10 mouse cellular contexts compared by ENCODE assay signal in the genomic region with DNA sequence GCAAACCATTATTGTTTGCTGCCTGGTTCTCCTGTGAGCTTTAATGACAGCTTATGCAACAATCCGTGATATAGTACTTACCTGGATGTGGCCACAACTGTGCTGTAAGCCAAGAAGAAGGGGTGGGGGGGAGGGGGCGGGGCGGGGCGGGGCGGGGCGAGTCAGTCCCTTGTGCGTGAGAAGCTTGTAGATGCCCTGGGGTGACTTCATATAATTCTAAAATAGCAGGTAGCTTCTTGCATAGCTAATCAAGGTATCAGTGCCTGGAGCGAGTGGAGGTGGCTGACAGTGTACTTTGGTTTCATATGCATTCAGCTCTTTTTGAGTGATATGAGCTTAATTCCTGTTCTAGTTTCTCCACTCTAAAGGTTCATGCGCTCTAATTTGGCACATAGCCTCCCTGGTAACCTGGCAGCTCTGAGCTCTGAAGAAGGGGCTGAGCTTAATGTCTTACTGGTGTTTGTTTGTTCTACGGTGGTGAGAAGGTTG.
DNase-seq lines count a peak whose midpoint lies in the region; ATAC-seq and TF ChIP-seq lines count a peak whose summit lies in the region.
"Had no signal": no experiment of that assay in that cellular context is flagged by ENCODE, and none has a peak within 500 bp of the region (broad histone marks: within the 10 kb centered on the region; RNA-seq: fewer than 3 reads in every experiment).

No protein-coding gene starts in this region.

- no peak for TF ChIP-seq CTCF in lung, embryonic 14.5 days (IDR thresholded peaks at IDR 0.05; ENCODE audit: low read depth)

- H3K36me3 ChIP-seq in kidney, embryonic 15.5 days: no peaks in the 10 kb centered on the region
- no peaks in the 10 kb centered on the region for H3K36me3 ChIP-seq in embryonic facial prominence, embryonic 11.5 days (replicated peaks; ENCODE audit: control insufficient read depth, insufficient read depth, low read depth, low read length)
- no peaks in the 10 kb centered on the region for H3K36me3 ChIP-seq in lung, embryonic 14.5 days (ENCODE audit: insufficient read depth)
- H3K36me3 ChIP-seq: neural tube, embryonic 12.5 days had no signal

- H3K9me3 ChIP-seq in kidney, embryonic 15.5 days (replicated peaks): no peaks in the 10 kb centered on the region
- H3K9me3 ChIP-seq in embryonic facial prominence, embryonic 11.5 days (replicated peaks; ENCODE audit: control insufficient read depth, low read length): no peaks in the 10 kb centered on the region
- no peaks in the 10 kb centered on the region for H3K9me3 ChIP-seq in lung, embryonic 14.5 days (ENCODE audit: low read depth, low read length)
- H3K9me3 ChIP-seq: neural tube, embryonic 12.5 days had no signal

- no peaks in the 10 kb centered on the region for H3K27me3 ChIP-seq in kidney, embryonic 15.5 days
- no peaks in the 10 kb centered on the region for H3K27me3 ChIP-seq in embryonic facial prominence, embryonic 11.5 days (ENCODE audit: control insufficient read depth, insufficient read depth, low read length)
- no peaks in the 10 kb centered on the region for H3K27me3 ChIP-seq in lung, embryonic 14.5 days (ENCODE audit: insufficient read depth, low read length)
- H3K27me3 ChIP-seq: neural tube, embryonic 12.5 days had no signal

- ATAC-seq in kidney, embryonic 15.5 days (replicated peaks; ENCODE audit: low FRiP score): peak; percentile 44
- 0 out of 2 replicates have a peak, but pooled peaks have one; percentile 52 for ATAC-seq in embryonic facial prominence, embryonic 11.5 days (replicated peaks; ENCODE audit: insufficient number of reproducible peaks, low FRiP score, low TSS enrichment, low read depth)
- no peak; the same call in 1 of the 2 replicates for ATAC-seq in lung, embryonic 14.5 days (ENCODE audit: insufficient read depth)

- no peak for DNase-seq in kidney, postnatal 4 days
- peak; percentile 66 for DNase-seq in brain, adult 2 months (ENCODE audit: low read depth, low spot score)
- peak; percentile 26 for DNase-seq in embryonic facial prominence, embryonic 11.5 days (ENCODE audit: low spot score)
- DNase-seq in lung, embryonic 14.5 days: peak; percentile 24
- DNase-seq in cerebellum, adult 9-10 months: no peak
- no peak for DNase-seq in cerebellum, postnatal 25 days
- DNase-seq: cerebellum, adult 11-12 months; liver had no signal

- H3K4me3 ChIP-seq in kidney, embryonic 15.5 days (replicated peaks): peak overlapping the region; percentile 32; the same call in 1 of the 2 replicates
- no peak overlapping the region for H3K4me3 ChIP-seq in embryonic facial prominence, embryonic 11.5 days (ENCODE audit: low read depth, low read length)
- H3K4me3 ChIP-seq in lung, embryonic 14.5 days (ENCODE audit: low read depth, low read length): no peak overlapping the region
- H3K4me3 ChIP-seq: neural tube, embryonic 12.5 days had no signal

- WGBS in kidney, embryonic 15.5 days: 25% methylated on average over 10 of the region's 10 CpGs
- whole genome bisulfite sequencing in embryonic facial prominence, embryonic 11.5 days: 23% methylated on average over 10 of the region's 10 CpGs
- WGBS in lung, embryonic 14.5 days: 17% methylated on average over 9 of the region's 10 CpGs

- H3K9ac ChIP-seq in kidney, embryonic 15.5 days: no peak overlapping the region
- no peak overlapping the region for H3K9ac ChIP-seq in embryonic facial prominence, embryonic 11.5 days (replicated peaks; ENCODE audit: low read length)
- no peak overlapping the region for H3K9ac ChIP-seq in lung, embryonic 14.5 days
- H3K9ac ChIP-seq: neural tube, embryonic 12.5 days had no signal

- H3K4me1 ChIP-seq in kidney, embryonic 15.5 days: peaks cover 16% of the 10 kb centered on the region; the same call in 1 of the 2 replicates
- no peaks in the 10 kb centered on the region for H3K4me1 ChIP-seq in embryonic facial prominence, embryonic 11.5 days (ENCODE audit: control insufficient read depth, insufficient read depth, low read length)
- peaks cover 5% of the 10 kb centered on the region; the same call in 1 of the 2 replicates for H3K4me1 ChIP-seq in lung, embryonic 14.5 days (ENCODE audit: insufficient read depth)
- H3K4me1 ChIP-seq: neural tube, embryonic 12.5 days had no signal

- peak overlapping the region; percentile 63 for H3K27ac ChIP-seq in kidney, embryonic 15.5 days
- H3K27ac ChIP-seq in embryonic facial prominence, embryonic 11.5 days (replicated peaks; ENCODE audit: low read depth, low read length): no peak overlapping the region
- no peak overlapping the region; the same call in 1 of the 2 replicates for H3K27ac ChIP-seq in lung, embryonic 14.5 days (ENCODE audit: low read depth)
- H3K27ac ChIP-seq: neural tube, embryonic 12.5 days had no signal

- H3K4me2 ChIP-seq in kidney, embryonic 15.5 days: peak overlapping the region; percentile 57
- H3K4me2 ChIP-seq in embryonic facial prominence, embryonic 11.5 days (ENCODE audit: low read depth, low read length): no peak overlapping the region
- H3K4me2 ChIP-seq in lung, embryonic 14.5 days: peak overlapping the region; percentile 53
- H3K4me2 ChIP-seq: neural tube, embryonic 12.5 days had no signal

Comparison
In these comparisons a context has a peak if more than half of its experiments do, and no peak if none do; other contexts are left out.
1. DNase-seq: peak in brain, adult 2 months (single experiment), embryonic facial prominence, embryonic 11.5 days (single experiment) and lung, embryonic 14.5 days (single experiment); none in kidney, postnatal 4 days (0 of 2), cerebellum, adult 9-10 months (single experiment) and cerebellum, postnatal 25 days (0 of 2).